Mouse (Mus musculus) heart, embryonic 14.5 days (tissue): Measurements from ENCODE around the gene Alg11. TPM values are rescaled to one million over a fixed set of nuclear protein-coding genes. Genes with fewer than 3 reads are reported as not detected.

ENCODE experiments used
- ATAC-seq: fragments of 200-750 bp; cut with Nextera tagmentation; 2 replicates; pipeline ENCODE4 v1.8.0; 2017; ENCODE audit warnings: low read depth, moderate TSS enrichment; ENCODE audit not compliant: insufficient number of reproducible peaks, insufficient read depth, low FRiP score
- H3K27ac ChIP-seq, 2 experiments: fragments of 200-500 bp in 1 of 2; fragments of 300-500 bp in 1 of 2; sonication (generic) in 1 of 2; replicated peaks in 1 of 2; 2 replicates each; pipeline ENCODE4 v1.5.1; 2012 to 2014; ENCODE audit warnings: low read depth in 2 of 2, low read length in 2 of 2, control low read depth in 1 of 2, mild to moderate bottlenecking in 1 of 2, mixed read lengths in 1 of 2; ENCODE audit not compliant: control insufficient read depth in 1 of 2, insufficient read depth in 1 of 2
- H3K27me3 ChIP-seq: fragments of 300-500 bp; sonication (generic); 2 replicates; pipeline ENCODE4 v1.6.1; 2014; ENCODE audit warnings: mild to moderate bottlenecking, low read length, control low read depth; ENCODE audit not compliant: control insufficient read depth, insufficient read depth
- H3K36me3 ChIP-seq: fragments of 300-500 bp; sonication (generic); 2 replicates; pipeline ENCODE4 v1.6.1; 2014; ENCODE audit warnings: mild to moderate bottlenecking, control low read depth, low read length, mixed read lengths; ENCODE audit not compliant: control insufficient read depth, insufficient read depth
- H3K4me1 ChIP-seq, 2 experiments: fragments of 200-500 bp in 1 of 2; fragments of 300-500 bp in 1 of 2; sonication (generic) in 1 of 2; 2 replicates each; pipeline ENCODE4 v1.6.1; 2012 to 2014; ENCODE audit warnings: low read length in 2 of 2, control low read depth in 1 of 2, mixed read lengths in 1 of 2; ENCODE audit not compliant: control insufficient read depth in 2 of 2, insufficient read depth in 2 of 2
- H3K4me2 ChIP-seq: fragments of 300-500 bp; sonication (generic); 2 replicates; pipeline ENCODE4 v1.6.1; 2014; ENCODE audit warnings: mild to moderate bottlenecking, low read length
- H3K4me3 ChIP-seq, 2 experiments: fragments of 200-500 bp in 1 of 2; fragments of 300-500 bp in 1 of 2; sonication (generic) in 1 of 2; 2 replicates each; pipeline ENCODE4 v1.5.1; 2012 to 2014; ENCODE audit warnings: low read length in 2 of 2, mild to moderate bottlenecking in 2 of 2, control low read depth in 1 of 2, low read depth in 1 of 2, moderate library complexity in 1 of 2; ENCODE audit not compliant: control insufficient read depth in 1 of 2, insufficient read depth in 1 of 2
- H3K9ac ChIP-seq: fragments of 300-500 bp; sonication (generic); 2 replicates; pipeline ENCODE4 v1.6.1; 2014; ENCODE audit warnings: mild to moderate bottlenecking, low read length
- H3K9me3 ChIP-seq: fragments of 300-500 bp; sonication (generic); 2 replicates; pipeline ENCODE4 v1.6.1; 2016; ENCODE audit warnings: low read length, control low read depth; ENCODE audit not compliant: control insufficient read depth
- WGBS: fragments of 180-500 bp; shearing (Covaris S2); extraction: QIAGEN DNeasy Blood & Tissue Kit; methylation state at CpG from one replicate; pipeline ENCODE4 v1.1.7; 2014; 5-methylcytosine and 5-hydroxymethylcytosine counted together
- polyA plus RNA-seq: library from polyadenylated mRNA; unstranded; fragments of >200 nt; fragmentation: Nextera tagmentation; extraction: Ambion mirVana; gene quantifications from 2 replicates; pipeline ENCODE4 v1.2.1, GENCODE M21; 2014

Gene Alg11
- polyA plus RNA-seq, 1 experiment from 2014 or later, result 20.1 TPM

- H3K4me1 ChIP-seq, result peaks cover 0 to 2% of the 10 kb centered on the region in 2 experiments; a peak in 1 of 4 replicates
- H3K4me3 ChIP-seq, result no peak overlapping the region
- H3K9me3 ChIP-seq, result no peaks in the 10 kb centered on the region
- 58% methylated on average over 12 of the region's 12 CpGs for WGBS
- no peak overlapping the region for H3K9ac ChIP-seq
- peaks cover 17% of the 10 kb centered on the region for H3K27me3 ChIP-seq
- H3K36me3 ChIP-seq, result no peaks in the 10 kb centered on the region
- no peak overlapping the region for H3K4me2 ChIP-seq
- no peak overlapping the region for H3K27ac ChIP-seq
- ATAC-seq, result no peak
Measured at GRCm38 (mm10) chr8:22054674-22055491, 5.6 kb upstream of the Alg11 start.

- Histone ChIP-seq H3K9me3 (no peaks in the 10 kb centered on the region), H3K36me3 (no peaks in the 10 kb centered on the region), H3K4me2 (no peak overlapping the region), H3K4me3 (no peak overlapping the region), H3K4me1 (peaks cover 0 to 2% of the 10 kb centered on the region in 2 experiments; a peak in 1 of 4 replicates), H3K9ac (no peak overlapping the region), H3K27me3 (peaks cover 18% of the 10 kb centered on the region), H3K27ac (no peak overlapping the region)
- no peak for ATAC-seq
- 97% methylated on average over 2 of the region's 2 CpGs for WGBS
Measured at GRCm38 (mm10) chr8:22055492-22055877, 5.0 kb upstream of the Alg11 start.

GRCm38 (mm10) chr8:22056850-22057249, 3.7 kb upstream of the Alg11 start:
- peaks cover under 1% of the 10 kb centered on the region; the same call in 1 of the 2 replicates for H3K36me3 ChIP-seq
- H3K4me2 ChIP-seq, result no peak overlapping the region
- H3K27me3 ChIP-seq, result peaks cover 18% of the 10 kb centered on the region
- no peak for ATAC-seq
- H3K9ac ChIP-seq, result no peak overlapping the region
- peaks cover 2 to 4% of the 10 kb centered on the region in 2 experiments; a peak in 2 of 4 replicates for H3K4me1 ChIP-seq
- 77% methylated on average over 3 of the region's 3 CpGs for WGBS
- H3K27ac ChIP-seq, result no peak overlapping the region
- no peaks in the 10 kb centered on the region for H3K9me3 ChIP-seq
- H3K4me3 ChIP-seq, result no peak overlapping the region

GRCm38 (mm10) chr8:22058368-22058767, 2.2 kb upstream of the Alg11 start:
- Histone ChIP-seq H3K4me3 (no peak overlapping the region), H3K27me3 (peaks cover 18% of the 10 kb centered on the region), H3K27ac (no peak overlapping the region), H3K4me2 (no peak overlapping the region), H3K4me1 (peaks cover 2 to 4% of the 10 kb centered on the region in 2 experiments; a peak in 2 of 4 replicates), H3K36me3 (peaks cover 16% of the 10 kb centered on the region), H3K9ac (no peak overlapping the region), H3K9me3 (no peaks in the 10 kb centered on the region)
- ATAC-seq, result no peak
- WGBS, result 57% methylated on average over 9 of the region's 9 CpGs

- 50% methylated on average over 11 of the region's 11 CpGs for WGBS
- H3K27ac ChIP-seq, result no peak overlapping the region
- peak overlapping the region; percentile 66 to 85 for H3K4me3 ChIP-seq
Measured at GRCm38 (mm10) chr8:22059153-22059738, 1.3 kb upstream of the Alg11 start.

GRCm38 (mm10) chr8:22059821-22060445, 588 bp upstream of the Alg11 start, which contains the start of gene Atp7b:
Gene Atp7b (minus strand): TSS chr8:22060305.
- peaks cover 31% of the 10 kb centered on the region for H3K36me3 ChIP-seq
- WGBS, result 1% methylated on average over 43 of the region's 46 CpGs
- peak within 1 kb of the TSS; percentile 80 for H3K9ac ChIP-seq
- H3K9me3 ChIP-seq, result no peaks in the 10 kb centered on the region
- H3K4me3 ChIP-seq, result peak within 1 kb of the TSS; percentile 85 to 91
- peaks cover 18% of the 10 kb centered on the region for H3K27me3 ChIP-seq
- peak within 1 kb of the TSS; percentile 97 for H3K4me2 ChIP-seq
- H3K4me1 ChIP-seq, result peaks cover 0 to 4% of the 10 kb centered on the region in 2 experiments; a peak in 1 of 4 replicates
- no peak within 1 kb of the TSS for H3K27ac ChIP-seq
- peak; percentile 79 for ATAC-seq

More at GRCm38 (mm10) chr8:22059153-22059738, 1.3 kb upstream of the Alg11 start:
- peak overlapping the region; percentile 97 for H3K4me2 ChIP-seq
- no peak for ATAC-seq
- peaks cover 18% of the 10 kb centered on the region for H3K27me3 ChIP-seq
- H3K36me3 ChIP-seq, result peaks cover 24% of the 10 kb centered on the region
- H3K4me1 ChIP-seq, result peaks cover 2 to 4% of the 10 kb centered on the region in 2 experiments; a peak in 2 of 4 replicates
- peak overlapping the region; percentile 80 for H3K9ac ChIP-seq
- H3K9me3 ChIP-seq, result no peaks in the 10 kb centered on the region

GRCm38 (mm10) chr8:22061126-22061525, 605 bp downstream of the Alg11 start:
- H3K27me3 ChIP-seq, result peaks cover 18% of the 10 kb centered on the region
- ATAC-seq, result no peak
- H3K4me3 ChIP-seq, result peak overlapping the region in 1 of 2 experiments; percentile 85; a peak in 2 of 4 replicates
- 0 out of 2 replicates have a peak, but pooled peaks cover 4% of the 10 kb centered on the region for H3K9me3 ChIP-seq
- peak overlapping the region; percentile 69 for H3K9ac ChIP-seq
- peaks cover 43% of the 10 kb centered on the region for H3K36me3 ChIP-seq
- H3K4me2 ChIP-seq, result peak overlapping the region; percentile 97
- H3K27ac ChIP-seq, result no peak overlapping the region
- under 1% methylated on average over 3 of the region's 3 CpGs for WGBS
- peaks cover 0 to 4% of the 10 kb centered on the region in 2 experiments; a peak in 1 of 4 replicates for H3K4me1 ChIP-seq
